Mouse (Mus musculus): ENCODE results near the gene Gpnmb. TPM values are rescaled to one million over a fixed set of nuclear protein-coding genes. Genes with fewer than 3 reads are reported as not detected.

Gene Gpnmb
- polyA plus RNA-seq, 1 experiment from 2014 or later: 0.30 TPM

- Histone ChIP-seq H3K36me3 (ENCODE audit: control insufficient read depth, insufficient read depth, low read length) (no peaks in the 10 kb centered on the region), H3K4me2 (ENCODE audit: low read depth, low read length) (no peak overlapping the region), H3K9me3 (replicated peaks; ENCODE audit: control insufficient read depth, low read length) (no peaks in the 10 kb centered on the region), H3K27ac (ENCODE audit: low read length) (no peak overlapping the region), H3K4me3 (replicated peaks; ENCODE audit: low read length) (no peak overlapping the region), H3K4me1 (ENCODE audit: control insufficient read depth, insufficient read depth, low read length) (no peaks in the 10 kb centered on the region), H3K9ac (ENCODE audit: low read length) (no peak overlapping the region), H3K27me3 (ENCODE audit: control insufficient read depth, insufficient read depth, low read length) (no peaks in the 10 kb centered on the region)
- no peak for ATAC-seq (ENCODE audit: insufficient read depth, low FRiP score)
- WGBS: 79% methylated on average over 10 of the region's 10 CpGs
Observed at GRCm38 (mm10) chr6:49023315-49023714, 13.0 kb upstream of the Gpnmb start.

GRCm38 (mm10) chr6:49025290-49025689 is 11.1 kb upstream of the Gpnmb start:
- no peaks in the 10 kb centered on the region for H3K36me3 ChIP-seq (ENCODE audit: control insufficient read depth, insufficient read depth, low read length)
- WGBS: 80% methylated on average over 7 of the region's 7 CpGs
- no peaks in the 10 kb centered on the region for H3K27me3 ChIP-seq (ENCODE audit: control insufficient read depth, insufficient read depth, low read length)
- ATAC-seq (ENCODE audit: insufficient read depth, low FRiP score): no peak
- no peaks in the 10 kb centered on the region for H3K9me3 ChIP-seq (replicated peaks; ENCODE audit: control insufficient read depth, low read length)
- no peaks in the 10 kb centered on the region for H3K4me1 ChIP-seq (ENCODE audit: control insufficient read depth, insufficient read depth, low read length)
- no peak overlapping the region for H3K4me3 ChIP-seq (replicated peaks; ENCODE audit: low read length)
- H3K9ac ChIP-seq (ENCODE audit: low read length): no peak overlapping the region
- H3K4me2 ChIP-seq (ENCODE audit: low read depth, low read length): no peak overlapping the region
- H3K27ac ChIP-seq (ENCODE audit: low read length): no peak overlapping the region

GRCm38 (mm10) chr6:49026496-49026895 is 9.8 kb upstream of the Gpnmb start:
- Histone ChIP-seq H3K27me3 (ENCODE audit: control insufficient read depth, insufficient read depth, low read length) (no peaks in the 10 kb centered on the region), H3K4me2 (ENCODE audit: low read depth, low read length) (no peak overlapping the region), H3K9ac (ENCODE audit: low read length) (no peak overlapping the region), H3K36me3 (ENCODE audit: control insufficient read depth, insufficient read depth, low read length) (no peaks in the 10 kb centered on the region), H3K9me3 (replicated peaks; ENCODE audit: control insufficient read depth, low read length) (no peaks in the 10 kb centered on the region), H3K4me1 (ENCODE audit: control insufficient read depth, insufficient read depth, low read length) (no peaks in the 10 kb centered on the region), H3K4me3 (replicated peaks; ENCODE audit: low read length) (no peak overlapping the region), H3K27ac (ENCODE audit: low read length) (no peak overlapping the region)
- WGBS: 80% methylated on average over 5 of the region's 5 CpGs
- ATAC-seq (ENCODE audit: insufficient read depth, low FRiP score): no peak

DNA sequence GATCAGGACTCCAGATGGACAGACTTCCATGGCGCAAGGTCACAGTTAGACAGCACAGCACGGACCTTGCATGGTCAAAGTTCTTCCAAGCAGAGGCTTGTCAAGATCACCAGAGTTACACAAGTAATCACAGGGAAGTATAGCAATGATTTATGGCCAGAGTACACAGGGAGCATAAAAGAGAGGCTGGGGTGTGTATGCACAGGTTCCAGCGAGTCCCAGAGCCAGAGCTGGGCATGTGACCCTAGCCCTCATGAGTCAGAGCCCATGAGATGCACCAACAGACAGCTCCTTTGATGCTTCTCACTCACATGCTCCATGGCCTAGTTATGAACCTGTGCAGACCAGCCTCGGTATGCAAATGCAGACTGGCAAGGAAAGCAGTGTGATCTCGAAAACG is 8.3 kb upstream of the Gpnmb start:
- WGBS: 61% methylated on average over 6 of the region's 6 CpGs
- Histone ChIP-seq H3K9ac (ENCODE audit: low read length) (no peak overlapping the region), H3K4me2 (ENCODE audit: low read depth, low read length) (no peak overlapping the region), H3K4me3 (replicated peaks; ENCODE audit: low read length) (no peak overlapping the region), H3K4me1 (ENCODE audit: control insufficient read depth, insufficient read depth, low read length) (no peaks in the 10 kb centered on the region), H3K9me3 (replicated peaks; ENCODE audit: control insufficient read depth, low read length) (no peaks in the 10 kb centered on the region), H3K36me3 (ENCODE audit: control insufficient read depth, insufficient read depth, low read length) (no peaks in the 10 kb centered on the region), H3K27me3 (ENCODE audit: control insufficient read depth, insufficient read depth, low read length) (no peaks in the 10 kb centered on the region), H3K27ac (ENCODE audit: low read length) (peak overlapping the region; percentile 87)
- ATAC-seq (ENCODE audit: insufficient read depth, low FRiP score): peak; percentile 93

GRCm38 (mm10) chr6:49028708-49029107 is 7.6 kb upstream of the Gpnmb start:
- peak overlapping the region; percentile 87 for H3K27ac ChIP-seq (ENCODE audit: low read length)
- 61% methylated on average over 3 of the region's 3 CpGs for WGBS
- ATAC-seq (ENCODE audit: insufficient read depth, low FRiP score): 0 out of 2 replicates have a peak, but pooled peaks have one; percentile 30

GRCm38 (mm10) chr6:49031230-49031629 is 5.1 kb upstream of the Gpnmb start:
- Histone ChIP-seq H3K4me2 (ENCODE audit: low read depth, low read length) (no peak overlapping the region), H3K4me3 (replicated peaks; ENCODE audit: low read length) (no peak overlapping the region), H3K27me3 (ENCODE audit: control insufficient read depth, insufficient read depth, low read length) (no peaks in the 10 kb centered on the region), H3K9me3 (replicated peaks; ENCODE audit: control insufficient read depth, low read length) (no peaks in the 10 kb centered on the region), H3K27ac (ENCODE audit: low read length) (no peak overlapping the region), H3K4me1 (ENCODE audit: control insufficient read depth, insufficient read depth, low read length) (no peaks in the 10 kb centered on the region), H3K36me3 (ENCODE audit: control insufficient read depth, insufficient read depth, low read length) (no peaks in the 10 kb centered on the region), H3K9ac (ENCODE audit: low read length) (no peak overlapping the region)
- WGBS: 67% methylated on average over 4 of the region's 4 CpGs
- ATAC-seq (ENCODE audit: insufficient read depth, low FRiP score): no peak

More at GRCm38 (mm10) chr6:49028708-49029107, 7.6 kb upstream of the Gpnmb start:
- Histone ChIP-seq H3K36me3 (ENCODE audit: control insufficient read depth, insufficient read depth, low read length) (no peaks in the 10 kb centered on the region), H3K9me3 (replicated peaks; ENCODE audit: control insufficient read depth, low read length) (no peaks in the 10 kb centered on the region), H3K9ac (ENCODE audit: low read length) (0 out of 2 replicates have a peak overlapping the region, but pooled peaks have one; percentile 32), H3K4me3 (replicated peaks; ENCODE audit: low read length) (no peak overlapping the region), H3K27me3 (ENCODE audit: control insufficient read depth, insufficient read depth, low read length) (no peaks in the 10 kb centered on the region), H3K4me1 (ENCODE audit: control insufficient read depth, insufficient read depth, low read length) (no peaks in the 10 kb centered on the region), H3K4me2 (ENCODE audit: low read depth, low read length) (no peak overlapping the region)

DNA sequence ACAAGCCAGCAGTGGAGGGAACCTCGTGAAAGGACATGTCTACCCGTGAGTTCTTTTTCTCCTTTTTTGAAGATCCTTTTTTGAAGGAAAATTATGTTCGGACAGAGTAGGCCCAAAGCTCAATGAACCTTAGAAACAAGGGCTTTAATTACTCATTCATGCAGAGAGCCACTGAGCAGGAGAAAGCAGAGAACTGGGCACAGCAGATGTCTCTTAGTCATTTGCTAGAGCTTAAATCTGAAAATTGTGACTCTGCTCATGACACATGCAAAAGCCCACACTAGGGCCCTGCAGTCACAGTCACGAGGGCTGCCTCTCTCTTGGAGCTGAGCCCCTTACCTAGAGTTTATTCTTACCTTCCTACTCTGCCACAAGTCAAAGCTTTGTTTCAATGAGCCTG is 3.6 kb upstream of the Gpnmb start:
- Histone ChIP-seq H3K9ac (ENCODE audit: low read length) (no peak overlapping the region), H3K9me3 (replicated peaks; ENCODE audit: control insufficient read depth, low read length) (no peaks in the 10 kb centered on the region), H3K4me3 (replicated peaks; ENCODE audit: low read length) (no peak overlapping the region), H3K27me3 (ENCODE audit: control insufficient read depth, insufficient read depth, low read length) (0 out of 2 replicates have a peak, but pooled peaks cover 4% of the 10 kb centered on the region), H3K4me2 (ENCODE audit: low read depth, low read length) (no peak overlapping the region), H3K4me1 (ENCODE audit: control insufficient read depth, insufficient read depth, low read length) (peaks cover 8% of the 10 kb centered on the region; the same call in 1 of the 2 replicates), H3K27ac (ENCODE audit: low read length) (no peak overlapping the region), H3K36me3 (ENCODE audit: control insufficient read depth, insufficient read depth, low read length) (no peaks in the 10 kb centered on the region)
- ATAC-seq (ENCODE audit: insufficient read depth, low FRiP score): no peak
- WGBS: 75% methylated on average over 4 of the region's 4 CpGs

- H3K4me3 ChIP-seq (replicated peaks; ENCODE audit: low read length): no peak overlapping the region
- H3K9me3 ChIP-seq (replicated peaks; ENCODE audit: control insufficient read depth, low read length): no peaks in the 10 kb centered on the region
- H3K9ac ChIP-seq (ENCODE audit: low read length): no peak overlapping the region
- H3K27me3 ChIP-seq (ENCODE audit: control insufficient read depth, insufficient read depth, low read length): 0 out of 2 replicates have a peak, but pooled peaks cover 4% of the 10 kb centered on the region
- H3K36me3 ChIP-seq (ENCODE audit: control insufficient read depth, insufficient read depth, low read length): no peaks in the 10 kb centered on the region
- H3K4me2 ChIP-seq (ENCODE audit: low read depth, low read length): no peak overlapping the region
- H3K27ac ChIP-seq (ENCODE audit: low read length): no peak overlapping the region
- H3K4me1 ChIP-seq (ENCODE audit: control insufficient read depth, insufficient read depth, low read length): peaks cover 8% of the 10 kb centered on the region; the same call in 1 of the 2 replicates
- ATAC-seq (ENCODE audit: insufficient read depth, low FRiP score): no peak
- 65% methylated on average over 11 of the region's 12 CpGs for WGBS
Observed at GRCm38 (mm10) chr6:49037268-49037662, 919 bp downstream of the Gpnmb start.

- H3K9me3 ChIP-seq (replicated peaks; ENCODE audit: control insufficient read depth, low read length): no peaks in the 10 kb centered on the region
- H3K9ac ChIP-seq (ENCODE audit: low read length): peak overlapping the region; percentile 69
- ATAC-seq (ENCODE audit: insufficient read depth, low FRiP score): no peak
- WGBS: 13% methylated on average over 18 of the region's 18 CpGs
- H3K27me3 ChIP-seq (ENCODE audit: control insufficient read depth, insufficient read depth, low read length): 0 out of 2 replicates have a peak, but pooled peaks cover 4% of the 10 kb centered on the region
- no peaks in the 10 kb centered on the region for H3K36me3 ChIP-seq (ENCODE audit: control insufficient read depth, insufficient read depth, low read length)
- H3K4me3 ChIP-seq (replicated peaks; ENCODE audit: low read length): peak overlapping the region; percentile 43
- H3K4me2 ChIP-seq (ENCODE audit: low read depth, low read length): peak overlapping the region; percentile 58
- no peak overlapping the region for H3K27ac ChIP-seq (ENCODE audit: low read length)
- peaks cover 8% of the 10 kb centered on the region; the same call in 1 of the 2 replicates for H3K4me1 ChIP-seq (ENCODE audit: control insufficient read depth, insufficient read depth, low read length)
Observed at GRCm38 (mm10) chr6:49039470-49040180, 3.3 kb downstream of the Gpnmb start.

Data from stomach, embryonic 16.5 days (tissue).